In genomic region chr11:29254643-29255042, GRCm38 (mm10) we compare ENCODE assay signal across 28 mouse cellular contexts.
"Had no signal": no experiment of that assay in that cellular context is flagged by ENCODE, and none has a peak within 500 bp of the region (broad histone marks: within the 10 kb centered on the region; RNA-seq: fewer than 3 reads in every experiment).

No protein-coding gene starts in this region.

- H3K27me3 ChIP-seq: embryonic facial prominence, embryonic 12.5 days; embryonic facial prominence, embryonic 13.5 days; embryonic facial prominence, embryonic 15.5 days; forebrain, embryonic 12.5 days; forebrain, embryonic 13.5 days; forebrain, embryonic 15.5 days had no signal

- DNase-seq: cerebellum, adult 18-20 months; cerebellum, adult 2 months; cerebellum, adult 8-10 months; cerebellum, adult 9-10 months; cerebellum, adult 9-11 months; cerebellum, postnatal 10 days; cerebellum, postnatal 14 days; cerebellum, postnatal 25 days; cerebellum, postnatal 36 days; embryo, embryonic 11 days; forebrain, postnatal 0 days; gastrocnemius, adult 2 months; gastrocnemius, postnatal 10 days; gastrocnemius, postnatal 14 days; gastrocnemius, postnatal 25 days; gastrocnemius, postnatal 36 days; heart, adult 18-20 months had no signal

- H3K9me3 ChIP-seq: embryonic facial prominence, embryonic 10.5 days; embryonic facial prominence, embryonic 12.5 days; embryonic facial prominence, embryonic 15.5 days; forebrain, embryonic 10.5 days; forebrain, embryonic 12.5 days; forebrain, embryonic 13.5 days; forebrain, embryonic 15.5 days had no signal

- H3K27ac ChIP-seq: embryonic facial prominence, embryonic 10.5 days; embryonic facial prominence, embryonic 12.5 days; embryonic facial prominence, embryonic 13.5 days; embryonic facial prominence, embryonic 15.5 days; forebrain, embryonic 10.5 days; forebrain, embryonic 12.5 days; forebrain, embryonic 13.5 days; forebrain, embryonic 15.5 days; gastrocnemius, adult 2 months had no signal

- H3K4me3 ChIP-seq: embryonic facial prominence, embryonic 10.5 days; embryonic facial prominence, embryonic 12.5 days; embryonic facial prominence, embryonic 13.5 days; embryonic facial prominence, embryonic 15.5 days; erythroblast, embryonic 14.5 days; forebrain, embryonic 10.5 days; forebrain, embryonic 12.5 days; forebrain, embryonic 13.5 days; forebrain, embryonic 15.5 days; gastrocnemius, adult 2 months had no signal

- H3K9ac ChIP-seq: embryonic facial prominence, embryonic 12.5 days; embryonic facial prominence, embryonic 13.5 days; embryonic facial prominence, embryonic 15.5 days; forebrain, embryonic 12.5 days; forebrain, embryonic 13.5 days; forebrain, embryonic 15.5 days; forebrain, postnatal 0 days had no signal

- H3K4me2 ChIP-seq: embryonic facial prominence, embryonic 12.5 days; embryonic facial prominence, embryonic 13.5 days; embryonic facial prominence, embryonic 15.5 days; forebrain, embryonic 12.5 days; forebrain, embryonic 13.5 days; forebrain, embryonic 15.5 days had no signal

- ATAC-seq: forebrain, embryonic 13.5 days; forebrain, embryonic 14.5 days; forebrain, embryonic 15.5 days; forebrain, embryonic 16.5 days; forebrain, postnatal 0 days had no signal

- H3K4me1 ChIP-seq: embryonic facial prominence, embryonic 10.5 days; embryonic facial prominence, embryonic 12.5 days; embryonic facial prominence, embryonic 13.5 days; embryonic facial prominence, embryonic 15.5 days; forebrain, embryonic 10.5 days; forebrain, embryonic 12.5 days; forebrain, embryonic 13.5 days; forebrain, embryonic 15.5 days had no signal

- H3K36me3 ChIP-seq: embryonic facial prominence, embryonic 10.5 days; embryonic facial prominence, embryonic 12.5 days; embryonic facial prominence, embryonic 13.5 days; embryonic facial prominence, embryonic 15.5 days; forebrain, embryonic 10.5 days; forebrain, embryonic 12.5 days; forebrain, embryonic 15.5 days had no signal
